In the genomic region with DNA sequence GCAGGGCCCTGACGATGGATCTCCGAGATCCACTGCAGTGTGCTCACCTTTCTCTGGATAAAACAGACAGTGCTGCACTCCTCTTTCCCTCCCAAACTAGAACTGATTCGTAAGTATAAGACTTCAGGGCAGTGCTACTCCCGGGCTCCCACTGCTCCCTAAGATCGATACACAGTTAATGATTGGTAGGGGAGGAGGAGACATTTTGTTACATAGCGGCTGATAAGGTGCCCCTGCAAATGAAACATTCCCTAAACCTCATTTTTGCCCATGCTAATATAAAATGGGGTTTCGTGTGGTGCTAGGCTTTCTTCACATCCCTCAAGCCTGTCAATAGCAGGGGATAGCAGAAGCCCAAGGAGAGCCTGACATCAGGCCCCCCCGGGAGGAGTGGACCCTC, we compare ENCODE assay signal across 19 mouse cellular contexts.
"Had no signal": no experiment of that assay in that cellular context is flagged by ENCODE, and none has a peak within 500 bp of the region (broad histone marks: within the 10 kb centered on the region; RNA-seq: fewer than 3 reads in every experiment).

No protein-coding gene starts in this region.

- H3K36me3 ChIP-seq: midbrain, embryonic 10.5 days; midbrain, embryonic 12.5 days; neural tube, embryonic 13.5 days; neural tube, embryonic 15.5 days had no signal

- DNase-seq: lung, adult 18-20 months; lung, embryonic 14.5 days; lung, postnatal 10 days; lung, postnatal 4 days; midbrain, embryonic 14.5 days; retina, postnatal 1 day; right cerebral cortex, adult 18-20 months; right cerebral cortex, postnatal 25 days; right cerebral cortex, postnatal 4 days; spleen, adult 18-20 months; thymus, adult 18-20 months; thymus, postnatal 14 days; thymus, postnatal 36 days had no signal

- H3K4me3 ChIP-seq: midbrain, embryonic 10.5 days; midbrain, embryonic 12.5 days; myocyte; neural tube, embryonic 13.5 days; neural tube, embryonic 15.5 days had no signal

- H3K27me3 ChIP-seq: midbrain, embryonic 12.5 days; neural tube, embryonic 15.5 days had no signal

- H3K9ac ChIP-seq: lung, embryonic 14.5 days; midbrain, embryonic 12.5 days; neural tube, embryonic 13.5 days; neural tube, embryonic 15.5 days had no signal

- H3K4me1 ChIP-seq: midbrain, embryonic 10.5 days; midbrain, embryonic 12.5 days; neural tube, embryonic 15.5 days had no signal

- H3K4me2 ChIP-seq: lung, embryonic 14.5 days; midbrain, embryonic 12.5 days; neural tube, embryonic 13.5 days; neural tube, embryonic 15.5 days had no signal

- H3K9me3 ChIP-seq: midbrain, embryonic 10.5 days; midbrain, embryonic 12.5 days; neural tube, embryonic 13.5 days; neural tube, embryonic 15.5 days had no signal

- ATAC-seq: midbrain, embryonic 16.5 days had no signal

- H3K27ac ChIP-seq: midbrain, embryonic 10.5 days; midbrain, embryonic 12.5 days; neural tube, embryonic 13.5 days; neural tube, embryonic 15.5 days had no signal
